Mouse (Mus musculus) A20 (cell line): ENCODE measurements around the gene Vwa1.
"Not testable (repeated sequence)": the region's sequence is repeated elsewhere in the genome, so short reads cannot be mapped to it uniquely, and the experiment has no call there.

Source experiments
- DNase-seq: peaks from one replicate; pipeline ENCODE4 v3.0.0-alpha.2; 2011; ENCODE audit warnings: low read depth, low spot score

The Vwa1 gene

DNA sequence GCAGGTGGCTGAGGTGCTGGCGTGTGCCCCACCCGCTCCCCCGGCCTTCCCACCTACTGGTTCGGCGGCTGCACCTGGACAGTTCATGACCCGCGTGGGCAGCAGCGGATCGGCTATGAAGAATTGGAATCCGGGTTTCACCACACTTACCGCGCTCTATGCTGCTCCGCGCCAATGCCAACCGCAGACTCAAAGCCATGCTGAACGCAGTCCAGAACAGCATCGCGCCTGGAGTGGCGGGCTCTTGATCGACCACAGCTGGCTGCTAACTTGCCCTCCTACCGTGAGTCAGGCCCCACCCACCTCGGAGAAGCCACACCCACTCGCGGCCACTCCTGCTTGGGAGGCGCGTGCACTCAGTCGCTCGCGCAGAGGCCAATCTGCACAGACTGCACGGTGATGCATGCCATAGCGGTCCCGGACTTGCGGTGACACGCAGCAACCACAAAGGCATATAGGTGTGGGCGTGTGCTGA, at the start of gene Vwa1:
TSS of gene Vwa1 (minus strand) at position 419 of the 475 bp plus-strand sequence.
- peak; percentile 93 for DNase-seq

- DNase-seq: no peak
These were observed 48.9 kb upstream of the Vwa1 start for GRCm38 (mm10) chr4:155823443-155823842.

DNA sequence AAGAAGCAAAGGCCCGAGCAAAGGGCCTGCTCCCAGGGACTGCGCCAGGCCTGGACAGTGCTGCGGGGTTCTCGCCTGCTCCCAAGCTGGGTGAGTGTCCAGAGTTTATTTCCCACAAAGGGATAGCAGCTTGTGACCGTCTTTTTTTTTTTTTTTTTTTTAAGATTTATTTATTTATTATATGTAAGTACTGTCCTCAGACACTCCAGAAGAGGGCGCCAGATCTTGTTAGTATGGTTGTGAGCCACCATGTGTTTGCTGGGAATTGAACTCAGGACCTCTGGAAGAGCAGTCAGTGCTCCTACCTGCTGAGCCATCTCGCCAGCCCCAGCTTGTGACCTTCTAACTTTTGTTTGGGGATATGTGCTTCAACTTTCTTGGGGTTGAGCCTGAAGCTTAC, 46.5 kb upstream of the Vwa1 start:
- peak; percentile 53 for DNase-seq

GRCm38 (mm10) chr4:155817533-155817932, 43.0 kb upstream of the Vwa1 start:
- DNase-seq: no peak

GRCm38 (mm10) chr4:155812665-155813181, 38.2 kb upstream of the Vwa1 start:
- peak; percentile 51 for DNase-seq

GRCm38 (mm10) chr4:155811929-155812664, 37.6 kb upstream of the Vwa1 start, which contains the start of gene Ccnl2:
TSS of gene Ccnl2 (plus strand) at chr4:155812489.
- DNase-seq: peak; percentile 100

DNA sequence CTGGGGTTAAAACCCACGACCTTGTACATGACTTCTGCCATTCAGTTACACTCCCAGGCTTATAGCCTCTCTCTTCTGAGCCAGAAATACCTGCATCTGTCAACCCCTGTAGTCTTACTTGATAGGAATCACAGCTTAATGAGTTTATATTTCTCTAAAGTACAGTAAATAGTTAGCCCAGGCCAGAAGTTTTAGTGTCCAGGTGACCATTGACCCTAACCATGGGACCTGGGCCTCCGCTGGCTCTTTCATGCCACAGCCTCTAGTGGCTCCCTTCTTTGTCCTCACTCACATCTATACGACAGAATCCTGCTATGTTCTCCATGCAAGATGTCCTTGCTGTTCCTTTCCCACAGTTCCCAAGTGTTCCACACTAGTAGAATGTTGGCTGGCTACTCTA, 33.3 kb upstream of the Vwa1 start:
- no peak for DNase-seq

GRCm38 (mm10) chr4:155803340-155804041, 29.0 kb upstream of the Vwa1 start:
- peak; percentile 96 for DNase-seq

DNA sequence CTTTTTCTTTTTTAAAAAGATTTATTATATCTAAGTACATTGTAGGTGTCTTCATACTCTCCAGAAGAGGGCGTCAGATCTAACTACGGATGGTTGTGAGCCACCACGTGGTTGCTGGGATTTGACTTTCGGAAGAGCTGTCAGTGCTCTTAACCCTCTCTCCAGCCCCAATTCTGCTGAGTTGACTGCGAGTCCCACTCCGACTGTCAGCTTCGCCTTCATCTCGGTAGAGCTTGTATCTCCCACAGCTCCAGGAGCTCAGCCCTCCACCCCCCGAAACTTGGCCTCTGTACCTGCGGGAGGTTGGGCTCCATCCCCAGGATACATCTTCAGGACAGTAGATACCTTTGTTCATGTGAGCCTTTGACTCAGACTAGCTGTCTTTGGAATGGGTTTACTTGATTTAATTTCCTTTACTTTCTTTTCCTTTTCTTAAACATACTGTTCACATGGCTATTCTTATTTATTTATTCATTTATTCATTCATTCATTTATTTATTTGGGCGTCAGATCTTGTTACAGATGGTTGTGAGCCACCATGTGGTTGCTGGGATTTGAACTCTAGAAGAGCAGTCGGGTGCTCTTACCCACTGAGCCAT, 28.3 kb upstream of the Vwa1 start, which contains the start of gene Mrpl20:
TSS of gene Mrpl20 (plus strand) at position 138 of the 599 bp plus-strand sequence.
- DNase-seq: peak; percentile 83

GRCm38 (mm10) chr4:155802075-155802474, 27.6 kb upstream of the Vwa1 start:
- DNase-seq: peak; percentile 34

DNA sequence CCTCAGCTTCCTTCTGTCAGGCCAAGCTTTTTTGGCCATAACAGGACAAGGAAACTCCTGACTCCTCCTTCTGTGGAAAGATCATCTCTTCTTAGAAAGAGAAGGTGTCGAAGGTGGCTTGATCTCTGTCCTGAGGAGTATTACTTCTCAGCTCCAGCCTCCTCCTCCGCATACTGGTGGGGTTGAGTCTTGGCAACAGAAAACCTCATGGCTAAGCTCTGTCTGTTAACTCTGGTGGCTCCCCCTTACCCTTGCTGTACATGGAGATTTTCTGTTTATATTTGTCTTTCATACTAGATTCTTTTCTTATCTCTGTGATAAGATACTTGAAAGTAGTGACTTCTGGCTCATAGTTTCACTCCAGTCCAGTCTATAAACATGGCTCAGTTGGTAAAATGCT, 19.2 kb upstream of the Vwa1 start:
- DNase-seq: no peak

GRCm38 (mm10) chr4:155791240-155791933, 16.9 kb upstream of the Vwa1 start:
- peak; percentile 44 for DNase-seq

DNA sequence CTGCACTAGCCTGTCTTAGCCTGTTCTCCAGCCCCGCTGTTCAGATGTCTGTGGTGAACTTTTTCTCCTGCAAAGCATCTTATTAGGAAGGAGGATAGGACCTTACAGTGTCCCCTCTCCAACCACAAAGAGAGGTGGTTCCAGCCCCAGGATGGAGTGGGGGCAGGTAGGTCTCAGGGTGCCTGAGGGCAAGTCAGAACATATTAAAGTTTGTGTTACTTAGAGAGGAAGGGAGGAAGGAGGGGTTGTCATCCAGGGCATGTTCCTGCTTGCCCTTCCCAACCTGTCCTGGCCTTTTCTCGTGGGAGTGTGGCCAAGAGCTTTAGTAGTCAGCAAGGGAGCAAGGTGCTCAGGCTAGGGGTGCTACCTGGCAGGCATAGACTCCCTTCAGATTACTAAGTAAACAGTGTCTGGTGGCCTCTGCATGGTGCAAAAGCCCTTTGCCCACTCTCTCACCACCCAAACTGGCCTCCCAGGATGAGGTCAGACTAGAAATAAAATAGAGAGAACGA, 16.2 kb upstream of the Vwa1 start:
- no peak for DNase-seq

DNA sequence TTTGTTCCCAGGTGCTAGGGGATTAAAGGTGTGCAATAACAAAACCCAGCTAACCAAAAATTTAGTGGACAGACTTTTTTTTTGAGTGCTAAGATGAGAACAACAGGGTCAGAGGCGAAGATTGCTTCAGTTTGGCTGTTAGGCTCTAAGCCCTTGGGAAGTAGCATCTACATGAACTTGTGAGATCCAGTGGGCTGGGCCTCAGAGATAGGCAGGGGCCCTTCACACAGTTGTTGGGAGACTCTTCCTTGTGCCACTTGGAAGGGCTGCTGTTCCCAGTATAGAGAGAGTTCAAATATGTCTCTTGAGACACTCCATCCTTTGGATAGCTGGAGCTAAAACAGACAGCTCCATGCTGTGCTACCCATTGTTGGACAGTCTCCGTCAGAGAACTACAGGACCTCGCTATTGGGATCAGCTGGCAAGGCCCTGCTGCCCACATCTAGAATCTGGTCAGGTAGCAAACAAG, 15.6 kb upstream of the Vwa1 start, which contains the start of gene Ankrd65:
TSS of gene Ankrd65 (plus strand) at position 419 of the 469 bp plus-strand sequence.
- no peak for DNase-seq

GRCm38 (mm10) chr4:155788833-155789232, 14.3 kb upstream of the Vwa1 start:
- DNase-seq: not testable (repeated sequence)

GRCm38 (mm10) chr4:155788300-155788699, 13.8 kb upstream of the Vwa1 start:
- DNase-seq: no peak

GRCm38 (mm10) chr4:155785819-155786218, 11.3 kb upstream of the Vwa1 start, which contains the start of gene Tmem88b:
TSS of gene Tmem88b (minus strand) at chr4:155785874.
- DNase-seq: peak; percentile 37

DNA sequence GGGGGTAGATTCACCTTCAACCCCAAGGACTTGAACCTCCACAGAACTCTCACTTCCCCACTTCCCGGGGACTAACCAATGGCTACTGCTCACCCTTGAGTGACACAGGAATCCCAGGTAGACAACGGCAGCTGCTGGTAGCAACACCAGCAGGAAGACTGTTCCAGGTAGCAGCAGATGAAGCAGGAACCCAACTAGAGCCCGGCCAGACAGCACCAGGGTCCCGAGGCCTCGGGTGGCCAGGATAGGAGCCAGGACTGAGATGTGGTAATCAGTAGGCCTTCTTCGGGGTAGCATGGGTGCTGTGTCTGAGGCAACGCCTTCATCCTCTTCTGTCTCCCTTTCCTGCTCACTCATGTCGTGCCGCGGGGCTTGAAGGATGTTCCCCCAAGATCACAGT, 10.7 kb upstream of the Vwa1 start:
- no peak for DNase-seq

DNA sequence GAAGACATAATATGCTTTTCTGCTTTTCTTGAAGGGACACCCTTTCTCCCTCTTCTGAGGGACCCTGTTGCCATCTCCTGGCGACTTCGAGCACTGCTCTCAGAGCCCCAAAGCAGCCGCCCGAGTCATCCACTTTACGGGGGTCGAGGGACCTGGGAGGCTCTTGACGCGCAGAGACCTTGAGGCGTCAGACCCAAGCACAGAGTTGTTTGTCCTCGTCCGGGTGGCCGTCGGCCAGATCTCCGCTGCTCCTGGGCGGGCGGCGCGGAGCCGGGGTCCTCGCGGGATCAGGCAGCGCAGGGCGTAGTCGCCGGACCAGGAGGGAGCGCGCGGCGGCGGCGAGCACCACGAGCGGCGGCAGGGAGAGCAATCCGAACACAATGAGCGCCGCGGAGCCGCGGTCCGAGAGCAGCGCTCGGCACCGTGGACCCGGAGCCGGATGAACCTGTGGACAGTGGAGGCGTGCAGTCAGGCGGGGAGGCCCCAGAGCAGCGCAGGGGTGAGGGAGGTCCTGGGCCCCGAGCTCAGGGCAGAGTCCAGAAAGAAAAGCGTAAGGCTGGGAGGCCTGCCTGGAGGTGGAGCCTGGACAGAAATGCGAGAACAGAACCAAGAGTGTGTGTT, 9.7 kb upstream of the Vwa1 start:
- DNase-seq: peak; percentile 79

- DNase-seq: no peak
These were observed 9.1 kb upstream of the Vwa1 start for GRCm38 (mm10) chr4:155783486-155784080.
